Mouse (Mus musculus): ENCODE results near the gene Pola2.

Gene Pola2

DNA sequence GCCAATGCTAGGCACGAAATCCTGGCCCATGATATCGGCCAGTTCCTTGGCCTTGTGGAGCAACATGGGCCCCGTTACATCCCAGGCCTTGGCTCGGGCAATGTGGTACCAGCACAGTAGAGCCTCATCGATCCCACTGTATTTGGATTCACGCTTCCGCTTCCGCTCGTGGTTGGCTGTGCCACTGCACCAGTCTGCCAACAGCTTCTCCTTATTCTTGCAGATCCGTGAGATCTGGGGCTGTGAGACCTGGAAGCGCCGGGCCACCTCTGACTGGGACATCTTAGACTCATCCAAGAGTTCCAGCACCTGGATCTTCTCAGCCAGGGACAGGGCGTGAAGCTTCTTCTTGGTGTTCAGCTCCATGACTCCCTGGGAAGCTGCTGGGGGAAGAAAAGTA lies 71.3 kb downstream of the Pola2 start:
- DNase-seq: no peak

DNA sequence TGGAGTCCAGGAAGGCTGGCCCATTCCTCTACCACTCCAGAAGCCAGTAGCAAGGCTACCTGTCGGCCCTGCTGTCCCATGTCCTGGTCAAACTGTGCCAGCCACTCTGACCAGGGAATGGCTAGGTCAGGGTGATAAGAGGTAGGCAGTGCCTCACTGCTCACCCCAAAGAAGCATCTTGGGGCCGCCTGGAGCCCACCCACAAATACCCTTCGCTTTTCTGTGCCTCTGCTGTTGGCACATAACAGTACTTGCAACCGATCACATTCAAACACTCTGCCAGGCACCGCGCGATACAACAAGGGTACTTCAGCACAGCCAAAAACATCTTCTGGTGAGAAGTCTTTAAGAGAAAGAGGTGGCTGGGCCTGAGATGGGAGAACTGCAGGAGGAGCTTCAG lies 71.7 kb downstream of the Pola2 start:
- DNase-seq: no peak

DNA sequence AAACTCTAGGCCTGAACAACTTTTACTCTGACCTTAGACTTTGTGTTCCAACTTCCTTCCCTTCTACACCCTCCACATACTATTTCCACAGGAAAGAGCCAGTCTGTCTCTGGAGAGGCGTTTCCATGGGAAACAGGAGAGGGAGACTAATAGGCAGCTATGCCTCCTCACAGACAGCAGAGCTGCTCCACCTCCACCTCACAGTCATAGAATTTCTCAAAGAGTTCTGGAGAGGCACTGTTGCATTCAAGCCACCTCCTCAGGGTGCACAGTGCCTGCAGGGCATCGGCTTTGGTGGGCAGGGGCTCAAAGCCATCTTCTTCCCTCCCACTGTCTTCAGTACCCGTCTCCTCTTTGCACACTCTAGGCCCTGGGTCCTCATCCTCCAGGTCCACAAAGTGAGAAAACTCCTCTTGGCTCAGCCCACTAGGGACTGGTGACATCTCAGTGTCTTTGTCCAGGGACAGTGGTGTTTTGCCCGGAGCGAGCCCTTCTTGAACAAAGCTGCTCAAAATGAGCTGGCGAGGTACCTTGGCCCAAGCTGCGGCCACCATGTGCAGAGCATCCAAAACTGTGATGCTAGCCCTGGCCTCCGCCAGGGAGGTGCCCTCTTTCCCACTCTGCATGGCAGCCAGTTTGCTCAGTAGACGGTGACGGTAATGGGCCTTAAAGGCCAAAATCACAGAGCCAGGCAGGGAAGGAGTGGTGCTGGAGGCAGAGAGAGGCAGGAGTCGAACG lies 72.3 kb downstream of the Pola2 start:
- DNase-seq: no peak
